ENCODE assay signal across 28 mouse cellular contexts in genomic region chr7:30265531-30265930, GRCm38 (mm10). TPM values are rescaled to one million over a fixed set of nuclear protein-coding genes. Genes with fewer than 3 reads are reported as not detected.
"Had no signal": no experiment of that assay in that cellular context is flagged by ENCODE, and none has a peak within 500 bp of the region (broad histone marks: within the 10 kb centered on the region; RNA-seq: fewer than 3 reads in every experiment).

No protein-coding gene starts in this region.

- H3K4me3 ChIP-seq: layer of hippocampus, adult 2 months; limb, embryonic 10.5 days; limb, embryonic 13.5 days; liver, embryonic 12.5 days; liver, embryonic 15.5 days; lung, embryonic 15.5 days; megakaryocyte, embryonic 14.5 days; neural tube, embryonic 12.5 days; neural tube, embryonic 15.5 days; stomach, embryonic 15.5 days had no signal

- H3K36me3 ChIP-seq: neural tube, embryonic 15.5 days had no signal

- ATAC-seq: liver, embryonic 12.5 days had no signal

- H3K27me3 ChIP-seq: limb, embryonic 13.5 days; liver, embryonic 12.5 days; liver, embryonic 15.5 days; lung, embryonic 15.5 days; megakaryocyte, embryonic 14.5 days; neural tube, embryonic 12.5 days; neural tube, embryonic 15.5 days; stomach, embryonic 15.5 days had no signal

- H3K9me3 ChIP-seq: limb, embryonic 10.5 days; limb, embryonic 13.5 days; liver, embryonic 12.5 days; liver, embryonic 15.5 days; lung, embryonic 15.5 days; megakaryocyte, embryonic 14.5 days; neural tube, embryonic 12.5 days; neural tube, embryonic 15.5 days; stomach, embryonic 15.5 days had no signal

- H3K27ac ChIP-seq: kidney, postnatal 0 days; layer of hippocampus, adult 2 months; limb, embryonic 10.5 days; limb, embryonic 13.5 days; liver, embryonic 12.5 days; liver, embryonic 15.5 days; lung, embryonic 15.5 days; neural tube, embryonic 12.5 days; neural tube, embryonic 15.5 days; stomach, embryonic 15.5 days had no signal

- DNase-seq: kidney, adult 18-20 months; kidney, adult 9 months; kidney, postnatal 25 days; layer of hippocampus, adult 9-11 months; liver; lung, postnatal 14 days; midbrain, embryonic 14.5 days; right cerebral cortex, adult 18-20 months; right cerebral cortex, postnatal 14 days; right cerebral cortex, postnatal 4 days; thymus, postnatal 25 days had no signal

- H3K4me2 ChIP-seq: limb, embryonic 13.5 days; liver, embryonic 12.5 days; liver, embryonic 15.5 days; lung, embryonic 15.5 days; midbrain, embryonic 11.5 days; neural tube, embryonic 12.5 days; neural tube, embryonic 15.5 days; stomach, embryonic 15.5 days had no signal

- H3K9ac ChIP-seq: limb, embryonic 13.5 days; liver, embryonic 12.5 days; liver, embryonic 15.5 days; lung, embryonic 15.5 days; neural tube, embryonic 12.5 days; neural tube, embryonic 15.5 days; stomach, embryonic 15.5 days had no signal

- H3K4me1 ChIP-seq: limb, embryonic 10.5 days; limb, embryonic 13.5 days; liver, embryonic 12.5 days; liver, embryonic 15.5 days; lung, embryonic 15.5 days; neural tube, embryonic 12.5 days; neural tube, embryonic 15.5 days; stomach, embryonic 15.5 days had no signal

RNA-seq across cellular contexts. Expression of gene Thap8, which starts 14.4 kb away (rescaled TPM):
- polyA plus RNA-seq: large intestine, adult 2 months; liver, embryonic 12.5 days had no signal

RNA-seq across cellular contexts. Expression of gene Ovol3, which starts 30.0 kb away (rescaled TPM):
- total RNA-seq: layer of hippocampus, adult 2 months; layer of hippocampus, postnatal 25 days; left cerebral cortex, adult 18-20 months; left cerebral cortex, postnatal 25 days; midbrain, postnatal 0 days had no signal
- polyA plus RNA-seq: kidney, postnatal 0 days; large intestine, adult 2 months; limb, embryonic 10.5 days; liver, embryonic 12.5 days; liver, embryonic 15.5 days; lung, embryonic 15.5 days; midbrain, embryonic 11.5 days; midbrain, embryonic 14.5 days; midbrain, postnatal 0 days; neural tube, embryonic 12.5 days; neural tube, embryonic 15.5 days; stomach, embryonic 15.5 days had no signal
